Mouse (Mus musculus) neural tube, embryonic 11.5 days (tissue): Measurements from ENCODE around the gene Tmtc1. TPM values are rescaled to one million over a fixed set of nuclear protein-coding genes. Genes with fewer than 3 reads are reported as not detected.
A peak's percentile ranks its signal among the peaks of the same experiment; 100 is the strongest.

ENCODE experiments used
- ATAC-seq: fragments of 200-750 bp; cut with Nextera tagmentation; 2 replicates; pipeline ENCODE4 v1.8.0; 2017; ENCODE audit warnings: moderate number of reproducible peaks, mild to moderate bottlenecking, moderate TSS enrichment, moderate library complexity; ENCODE audit not compliant: insufficient read depth, low FRiP score, low TSS enrichment
- DNase-seq: peaks from one replicate; pipeline ENCODE4 v3.0.0-alpha.2; 2015; ENCODE audit warnings: low spot score
- H3K27ac ChIP-seq: fragments of 300-500 bp; sonication (generic); 2 replicates; pipeline ENCODE4 v1.5.1; 2014; ENCODE audit warnings: low read depth, mild to moderate bottlenecking, low read length
- H3K27me3 ChIP-seq: fragments of 300-500 bp; sonication (generic); 2 replicates; pipeline ENCODE4 v1.6.1; 2014; ENCODE audit warnings: mild to moderate bottlenecking, low read length, mixed read lengths; ENCODE audit not compliant: control insufficient read depth, insufficient read depth
- H3K36me3 ChIP-seq: fragments of 300-500 bp; sonication (generic); 2 replicates; pipeline ENCODE4 v1.6.1; 2014; ENCODE audit warnings: mild to moderate bottlenecking, low read length, moderate library complexity, mixed read lengths; ENCODE audit not compliant: control insufficient read depth, insufficient read depth
- H3K4me1 ChIP-seq: fragments of 300-500 bp; sonication (generic); 2 replicates; pipeline ENCODE4 v1.6.1; 2014; ENCODE audit warnings: low read length, mixed read lengths; ENCODE audit not compliant: control insufficient read depth, insufficient read depth
- H3K4me2 ChIP-seq: fragments of 300-500 bp; sonication (generic); 2 replicates; pipeline ENCODE4 v1.6.1; 2014; ENCODE audit warnings: low read depth, mild to moderate bottlenecking, moderate library complexity
- H3K4me3 ChIP-seq: fragments of 300-500 bp; sonication (generic); 2 replicates; pipeline ENCODE4 v1.5.1; 2014; ENCODE audit warnings: low read depth, low read length
- H3K9ac ChIP-seq: fragments of 300-500 bp; sonication (generic); 2 replicates; pipeline ENCODE4 v1.6.1; 2014; ENCODE audit warnings: mild to moderate bottlenecking, low read length
- H3K9me3 ChIP-seq: fragments of 300-500 bp; sonication (generic); 2 replicates; pipeline ENCODE4 v1.6.1; 2016; ENCODE audit warnings: low read length; ENCODE audit not compliant: control insufficient read depth
- WGBS: fragments of 180-500 bp; shearing (Covaris S2); extraction: QIAGEN DNeasy Blood & Tissue Kit; methylation state at CpG from one replicate; pipeline ENCODE4 v1.1.7; 2014; 5-methylcytosine and 5-hydroxymethylcytosine counted together
- polyA plus RNA-seq: library from polyadenylated mRNA; unstranded; fragments of >200 nt; fragmentation: Nextera tagmentation; extraction: Ambion mirVana; gene quantifications from 2 replicates; pipeline ENCODE4 v1.2.1, GENCODE M21; 2014

The Tmtc1 gene
- polyA plus RNA-seq, 1 experiment from 2014 or later = 1.4 TPM

GRCm38 (mm10) chr6:148375015-148375414 is 69.2 kb downstream of the Tmtc1 start:
- Histone ChIP-seq H3K9ac (no peak overlapping the region), H3K4me3 (no peak overlapping the region), H3K4me2 (no peak overlapping the region), H3K4me1 (no peaks in the 10 kb centered on the region), H3K27ac (no peak overlapping the region), H3K9me3 (no peaks in the 10 kb centered on the region), H3K27me3 (no peaks in the 10 kb centered on the region), H3K36me3 (no peaks in the 10 kb centered on the region)
- no peak for ATAC-seq
- no peak for DNase-seq
- 74% methylated on average over 3 of the region's 3 CpGs for whole genome bisulfite sequencing

DNA sequence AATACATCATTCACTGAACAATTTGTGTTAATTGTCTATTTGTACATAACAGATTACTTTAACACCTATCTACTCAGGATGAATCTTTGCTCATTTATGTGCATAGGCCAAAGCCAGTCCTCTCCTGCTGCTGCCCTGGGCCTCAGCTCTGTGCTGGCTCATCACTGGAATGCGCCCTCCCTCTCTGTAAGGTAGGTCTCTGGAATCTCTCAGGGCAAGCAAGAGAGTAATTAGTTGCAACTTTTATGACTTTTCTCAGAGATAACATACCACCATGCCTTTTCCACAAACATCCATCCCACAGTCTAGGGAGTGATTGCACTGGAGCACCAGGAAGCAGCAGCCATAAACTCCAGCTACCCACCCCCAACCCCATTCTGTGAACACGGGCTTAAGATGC is 70.7 kb downstream of the Tmtc1 start:
- Histone ChIP-seq H3K27ac (no peak overlapping the region), H3K27me3 (no peaks in the 10 kb centered on the region), H3K9ac (no peak overlapping the region), H3K9me3 (no peaks in the 10 kb centered on the region), H3K36me3 (no peaks in the 10 kb centered on the region), H3K4me2 (no peak overlapping the region), H3K4me1 (no peaks in the 10 kb centered on the region), H3K4me3 (no peak overlapping the region)
- no peak for DNase-seq
- 57% methylated on average over 2 of the region's 2 CpGs for WGBS
- no peak for ATAC-seq

DNA sequence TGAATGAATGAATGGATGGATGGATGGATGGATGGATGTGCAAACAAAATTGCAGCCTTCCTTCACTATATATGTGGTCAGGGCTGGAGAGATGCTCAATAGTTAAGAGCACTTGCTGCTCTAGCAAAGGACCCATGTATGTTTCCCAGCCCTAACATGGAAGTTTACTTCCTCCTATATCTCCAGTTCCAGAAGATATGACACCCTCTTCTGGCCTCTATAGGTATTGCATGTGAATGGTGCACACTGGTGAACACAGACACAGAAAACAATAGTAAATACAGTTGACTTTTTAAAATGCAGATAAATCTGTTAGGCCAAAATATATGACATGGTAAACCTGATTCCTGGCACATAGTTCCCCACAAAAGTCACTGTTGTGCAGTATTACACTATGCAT is 73.0 kb downstream of the Tmtc1 start:
- no peaks in the 10 kb centered on the region for H3K9me3 ChIP-seq
- no peak overlapping the region for H3K9ac ChIP-seq
- DNase-seq (no peak), ATAC-seq (no peak)
- H3K27ac ChIP-seq = no peak overlapping the region
- H3K4me3 ChIP-seq = no peak overlapping the region
- no peaks in the 10 kb centered on the region for H3K36me3 ChIP-seq
- no peaks in the 10 kb centered on the region for H3K4me1 ChIP-seq
- no peaks in the 10 kb centered on the region for H3K27me3 ChIP-seq
- no peak overlapping the region for H3K4me2 ChIP-seq

DNA sequence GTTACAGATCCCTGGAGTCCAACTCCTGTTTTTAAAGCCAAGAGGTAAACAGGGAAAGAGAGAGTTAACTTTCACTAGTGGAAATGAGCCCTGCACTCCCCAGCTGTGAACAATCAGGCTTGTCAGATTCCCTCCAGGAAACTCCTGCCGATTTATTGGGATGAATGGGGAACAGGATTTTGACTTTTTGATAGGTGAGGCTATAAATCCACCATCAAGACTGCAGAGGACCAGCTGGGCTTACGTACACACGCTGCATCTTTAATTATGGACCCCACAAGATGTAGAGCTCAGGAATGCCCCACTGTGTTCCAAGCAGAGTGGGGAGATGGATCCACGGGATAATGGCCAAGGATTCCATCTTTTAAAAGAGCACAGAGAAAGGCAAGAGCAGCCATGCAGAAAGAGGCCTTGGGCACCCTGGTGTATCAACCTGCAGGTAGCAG is 77.1 kb downstream of the Tmtc1 start:
- Histone ChIP-seq H3K4me1 (no peaks in the 10 kb centered on the region), H3K27me3 (no peaks in the 10 kb centered on the region), H3K4me3 (no peak overlapping the region), H3K9me3 (no peaks in the 10 kb centered on the region), H3K36me3 (no peaks in the 10 kb centered on the region), H3K4me2 (no peak overlapping the region), H3K9ac (no peak overlapping the region), H3K27ac (no peak overlapping the region)
- DNase-seq (no peak), ATAC-seq (no peak)
- WGBS = 17% methylated on average over 4 of the region's 4 CpGs

DNA sequence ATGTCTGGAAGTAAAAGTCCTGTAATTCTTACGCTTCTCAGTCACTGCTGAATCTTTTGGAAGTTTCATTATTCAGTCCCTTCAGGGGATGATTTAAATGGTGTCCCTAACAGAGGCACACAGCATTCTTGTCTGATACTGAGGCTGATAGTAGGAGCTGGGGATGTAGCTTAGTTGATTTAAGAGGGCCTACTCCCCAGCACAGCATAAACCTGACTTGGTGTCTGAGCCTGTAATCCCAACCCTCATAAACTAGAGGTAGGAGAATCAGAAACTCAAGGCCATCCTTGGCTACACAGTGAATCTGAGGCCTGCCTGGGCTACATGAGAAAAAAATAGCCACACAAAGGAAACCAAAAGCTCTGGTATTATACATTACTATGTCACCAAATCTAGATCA is 77.6 kb downstream of the Tmtc1 start:
- ATAC-seq (no peak), DNase-seq (no peak)
- no peak overlapping the region for H3K4me2 ChIP-seq
- no peaks in the 10 kb centered on the region for H3K9me3 ChIP-seq
- 82% methylated on average over 1 of the region's 1 CpGs for WGBS
- H3K27ac ChIP-seq = no peak overlapping the region
- H3K27me3 ChIP-seq = no peaks in the 10 kb centered on the region
- no peak overlapping the region for H3K9ac ChIP-seq
- H3K4me1 ChIP-seq = no peaks in the 10 kb centered on the region
- no peaks in the 10 kb centered on the region for H3K36me3 ChIP-seq
- no peak overlapping the region for H3K4me3 ChIP-seq

GRCm38 (mm10) chr6:148363162-148363561 is 81.0 kb downstream of the Tmtc1 start:
- ATAC-seq (no peak), DNase-seq (no peak)
- Histone ChIP-seq H3K4me1 (peaks cover 2% of the 10 kb centered on the region; the same call in 1 of the 2 replicates), H3K4me3 (no peak overlapping the region), H3K27me3 (no peaks in the 10 kb centered on the region), H3K36me3 (no peaks in the 10 kb centered on the region), H3K4me2 (no peak overlapping the region), H3K9ac (no peak overlapping the region), H3K27ac (no peak overlapping the region), H3K9me3 (no peaks in the 10 kb centered on the region)
- 86% methylated on average over 1 of the region's 1 CpGs for WGBS

DNA sequence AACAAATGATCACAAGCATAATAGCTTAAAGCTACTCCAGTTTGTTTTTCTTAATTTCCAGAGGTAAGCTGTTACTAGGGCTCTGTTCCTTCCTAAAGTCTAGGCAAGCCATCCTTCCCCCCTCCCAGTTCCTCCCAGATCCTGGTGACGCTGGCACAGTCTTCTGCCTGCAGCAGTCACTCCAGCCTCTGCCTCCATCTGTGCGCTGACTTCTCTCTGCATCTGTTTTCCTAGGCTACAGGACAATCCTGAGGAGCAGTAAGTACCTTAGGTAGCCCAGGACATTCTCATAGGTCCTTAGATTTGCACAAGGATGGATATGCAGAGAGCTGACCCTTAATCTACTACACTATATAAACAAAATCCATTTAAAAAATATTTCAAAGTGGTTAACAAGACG is 81.7 kb downstream of the Tmtc1 start:
- no peak for DNase-seq
- H3K27me3 ChIP-seq = no peaks in the 10 kb centered on the region
- H3K36me3 ChIP-seq = no peaks in the 10 kb centered on the region
- ATAC-seq = no peak
- no peaks in the 10 kb centered on the region for H3K9me3 ChIP-seq
- no peak overlapping the region for H3K4me2 ChIP-seq
- no peak overlapping the region for H3K4me3 ChIP-seq
- H3K27ac ChIP-seq = no peak overlapping the region
- WGBS = 62% methylated on average over 3 of the region's 3 CpGs
- H3K4me1 ChIP-seq = peaks cover 2% of the 10 kb centered on the region; the same call in 1 of the 2 replicates
- no peak overlapping the region for H3K9ac ChIP-seq

DNA sequence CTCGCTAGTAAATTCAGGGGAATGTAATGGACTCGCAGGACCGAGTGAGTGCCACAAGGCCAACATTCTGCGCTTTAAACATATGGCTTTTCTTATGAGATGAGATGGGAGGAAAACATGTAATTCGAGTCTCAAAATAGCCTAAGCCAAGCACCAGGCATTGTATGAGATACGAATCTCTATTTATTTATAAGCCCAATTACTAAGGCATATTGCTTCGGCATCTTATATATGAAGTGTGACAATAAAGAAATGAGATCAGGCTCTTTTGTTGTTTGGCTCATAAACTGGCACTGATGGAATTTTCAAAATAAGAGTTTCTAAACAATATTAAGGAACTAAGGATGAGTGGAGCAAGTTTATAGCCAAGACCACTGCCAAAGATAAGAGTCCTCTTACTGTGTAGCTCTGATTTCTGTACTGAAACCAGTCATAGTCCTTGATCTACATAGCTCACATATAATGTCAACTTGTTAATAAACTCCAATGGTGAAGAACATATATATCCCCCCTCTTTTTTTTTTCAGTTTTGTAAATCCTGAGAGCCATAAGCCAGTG is 84.8 kb downstream of the Tmtc1 start:
- H3K4me2 ChIP-seq = no peak overlapping the region
- WGBS = 87% methylated on average over 7 of the region's 7 CpGs

GRCm38 (mm10) chr6:148358580-148359246 is 85.5 kb downstream of the Tmtc1 start:
- H3K27ac ChIP-seq = no peak overlapping the region
- no peak overlapping the region for H3K9ac ChIP-seq
- H3K4me2 ChIP-seq = no peak overlapping the region
- H3K9me3 ChIP-seq = no peaks in the 10 kb centered on the region
- ATAC-seq (peak; percentile 38; the same call in 1 of the 2 replicates), DNase-seq (no peak)
- no peaks in the 10 kb centered on the region for H3K27me3 ChIP-seq
- H3K4me1 ChIP-seq = peaks cover 2% of the 10 kb centered on the region; the same call in 1 of the 2 replicates
- peaks cover 2% of the 10 kb centered on the region; the same call in 1 of the 2 replicates for H3K36me3 ChIP-seq
- no peak overlapping the region for H3K4me3 ChIP-seq
- WGBS = 55% methylated on average over 10 of the region's 12 CpGs

More for the DNA sequence above, 84.8 kb downstream of the Tmtc1 start:
- H3K4me1 ChIP-seq = peaks cover 2% of the 10 kb centered on the region; the same call in 1 of the 2 replicates
- H3K36me3 ChIP-seq = peaks cover 2% of the 10 kb centered on the region; the same call in 1 of the 2 replicates
- no peak for ATAC-seq
- H3K4me3 ChIP-seq = no peak overlapping the region
- DNase-seq = no peak
- H3K27ac ChIP-seq = no peak overlapping the region
- H3K9ac ChIP-seq = no peak overlapping the region
- no peaks in the 10 kb centered on the region for H3K27me3 ChIP-seq
- H3K9me3 ChIP-seq = no peaks in the 10 kb centered on the region
